Mouse (Mus musculus) small intestine, adult 10 weeks (tissue): ENCODE results near the gene Atp2b1. TPM values are rescaled to one million over a fixed set of nuclear protein-coding genes. Genes with fewer than 3 reads are reported as not detected.

ENCODE experiments used
- polyA plus RNA-seq: library from polyadenylated mRNA; stranded (reverse); fragments of 350-450 nt; fragmentation: Illumina TruSeq; extraction: RNeasy Lipid Tissue Mini Kit (QIAGEN cat#74804); gene quantifications from one replicate; pipeline ENCODE4 v1.2.3, GENCODE M21; 2014; ENCODE audit warnings: low replicate concordance

Atp2b1 gene
- polyA plus RNA-seq = 177 TPM

DNA sequence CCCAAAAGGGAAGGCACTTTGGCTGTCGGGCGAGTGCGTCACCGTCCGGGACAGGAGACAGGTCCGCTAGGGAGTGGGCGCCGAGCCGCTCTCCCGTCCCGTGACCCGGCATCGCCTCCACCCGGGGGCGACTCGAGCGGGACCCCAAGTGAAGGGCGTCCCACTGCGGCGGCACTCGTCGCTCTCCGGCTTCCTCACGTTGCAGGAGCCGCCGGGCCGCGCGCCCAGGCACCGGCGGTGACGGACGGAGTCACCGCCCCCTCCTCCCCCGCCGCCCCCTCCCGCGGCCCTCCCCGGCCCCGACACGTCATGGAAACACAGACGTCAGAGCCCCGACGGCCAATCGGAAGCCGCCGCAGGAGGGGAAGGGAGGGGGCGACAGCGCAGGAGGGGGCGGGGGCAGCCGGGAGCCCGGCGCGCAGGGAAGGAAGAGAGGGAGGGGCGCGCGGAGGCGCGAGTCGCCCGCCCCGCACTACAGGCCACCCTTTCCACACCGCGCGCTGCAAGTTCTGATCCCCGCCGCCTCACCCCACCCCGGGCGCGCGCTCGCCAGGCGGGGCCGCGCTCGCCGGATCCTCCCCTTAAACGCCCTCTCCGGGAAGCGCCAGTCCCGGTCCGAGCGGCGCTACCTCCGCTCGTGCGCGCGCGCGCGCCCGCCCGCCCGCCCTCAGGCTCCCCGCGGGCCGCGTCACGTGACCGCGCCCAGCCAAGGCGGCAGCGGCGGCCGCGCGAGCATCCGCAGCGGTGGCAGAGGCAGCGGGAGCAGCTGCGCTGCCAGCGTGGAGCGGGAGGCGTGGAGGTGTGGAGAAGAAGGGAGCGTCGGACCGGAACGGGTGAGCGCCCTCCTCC lies at the start of gene Atp2b1:
Atp2b1 (plus strand) TSS at position 446 of the 849 bp plus-strand sequence.

Other genes starting within 250 kb of the Atp2b1 start
- gene Poc1b, start 192.6 kb downstream of the Atp2b1 start, polyA plus RNA-seq = 18.1 TPM
- 78.6 TPM for gene Galnt4, start 193.8 kb downstream of the Atp2b1 start, polyA plus RNA-seq
- not detected for gene Phxr2, start 211.9 kb downstream of the Atp2b1 start, polyA plus RNA-seq